ENCODE assay signal across 9 mouse cellular contexts in the genomic region with DNA sequence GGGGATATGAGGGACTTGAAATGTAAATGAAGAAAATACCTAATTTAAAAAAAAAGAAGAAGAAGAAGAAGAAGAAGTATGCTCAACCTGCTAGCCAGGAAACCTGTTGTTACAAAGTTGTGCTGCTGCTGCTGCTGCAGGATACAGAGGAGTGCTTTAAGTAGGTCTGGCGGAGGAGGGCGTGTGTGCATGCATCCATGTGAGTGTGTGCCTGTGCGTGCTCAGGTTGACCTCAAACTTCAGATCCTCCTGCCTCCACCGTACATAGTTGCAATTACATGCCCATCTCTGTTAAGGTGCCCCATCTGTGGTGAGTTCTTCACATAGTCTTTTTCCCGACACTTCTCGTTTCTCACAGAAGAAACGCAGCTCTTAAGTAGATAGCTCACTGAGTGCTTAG.
DNase-seq lines count a peak whose midpoint lies in the region; ATAC-seq and TF ChIP-seq lines count a peak whose summit lies in the region.
"Had no signal": no experiment of that assay in that cellular context is flagged by ENCODE, and none has a peak within 500 bp of the region (broad histone marks: within the 10 kb centered on the region; RNA-seq: fewer than 3 reads in every experiment).

No protein-coding gene starts in this region.

- no peak for TF ChIP-seq CTCF in intestine, postnatal 0 days (IDR thresholded peaks at IDR 0.05; ENCODE audit: low read depth)
- TF ChIP-seq CTCF in cerebellum, adult 2 months (IDR thresholded peaks at IDR 0.05; ENCODE audit: borderline replicate concordance, insufficient read depth, low read depth, low read length) = no peak

- H3K36me3 ChIP-seq in intestine, embryonic 15.5 days = no peaks in the 10 kb centered on the region
- H3K36me3 ChIP-seq in intestine, postnatal 0 days (ENCODE audit: control insufficient read depth, insufficient read depth) = no peaks in the 10 kb centered on the region
- no peaks in the 10 kb centered on the region for H3K36me3 ChIP-seq in embryonic facial prominence, embryonic 14.5 days (ENCODE audit: control insufficient read depth, insufficient read depth, low read length)
- no peaks in the 10 kb centered on the region for H3K36me3 ChIP-seq in forebrain, embryonic 16.5 days (ENCODE audit: control insufficient read depth, insufficient read depth)
- no peaks in the 10 kb centered on the region for H3K36me3 ChIP-seq in midbrain, embryonic 13.5 days
- H3K36me3 ChIP-seq: limb, embryonic 15.5 days had no signal

- H3K4me1 ChIP-seq in intestine, embryonic 15.5 days (replicated peaks) = 0 out of 2 replicates have a peak, but pooled peaks cover 4% of the 10 kb centered on the region
- no peaks in the 10 kb centered on the region for H3K4me1 ChIP-seq in intestine, postnatal 0 days (replicated peaks; ENCODE audit: control insufficient read depth, insufficient read depth, low read length)
- peaks cover 10% of the 10 kb centered on the region for H3K4me1 ChIP-seq in embryonic facial prominence, embryonic 14.5 days (ENCODE audit: control insufficient read depth, insufficient read depth, low read length)
- H3K4me1 ChIP-seq in forebrain, embryonic 16.5 days (replicated peaks; ENCODE audit: control insufficient read depth, insufficient read depth, low read length) = peaks cover 22% of the 10 kb centered on the region
- peaks cover 29% of the 10 kb centered on the region for H3K4me1 ChIP-seq in midbrain, embryonic 13.5 days (replicated peaks)
- no peaks in the 10 kb centered on the region for H3K4me1 ChIP-seq in cerebellum, adult 2 months (ENCODE audit: control insufficient read depth, insufficient read depth, low read length)

- no peak overlapping the region for H3K4me3 ChIP-seq in intestine, embryonic 15.5 days (replicated peaks)
- H3K4me3 ChIP-seq in intestine, postnatal 0 days (ENCODE audit: low read depth, low read length) = no peak overlapping the region
- 0 out of 2 replicates have a peak overlapping the region, but pooled peaks have one; percentile 45 for H3K4me3 ChIP-seq in embryonic facial prominence, embryonic 14.5 days (ENCODE audit: low read depth, low read length)
- no peak overlapping the region for H3K4me3 ChIP-seq in forebrain, embryonic 16.5 days (replicated peaks; ENCODE audit: low read length)
- H3K4me3 ChIP-seq in midbrain, embryonic 13.5 days (replicated peaks) = peak overlapping the region; percentile 36; the same call in 1 of the 2 replicates
- H3K4me3 ChIP-seq in cerebellum, adult 2 months (replicated peaks; ENCODE audit: insufficient read depth, low read depth, low read length) = no peak overlapping the region

- TF ChIP-seq POLR2A in cerebellum, adult 2 months (IDR thresholded peaks at IDR 0.05; ENCODE audit: borderline replicate concordance, insufficient read depth, low read length) = no peak

- no peaks in the 10 kb centered on the region for H3K9me3 ChIP-seq in intestine, embryonic 15.5 days
- no peaks in the 10 kb centered on the region for H3K9me3 ChIP-seq in intestine, postnatal 0 days (ENCODE audit: control insufficient read depth)
- H3K9me3 ChIP-seq in embryonic facial prominence, embryonic 14.5 days (ENCODE audit: control insufficient read depth, low read length) = no peaks in the 10 kb centered on the region
- no peaks in the 10 kb centered on the region for H3K9me3 ChIP-seq in forebrain, embryonic 16.5 days (ENCODE audit: control insufficient read depth, low read length)
- no peaks in the 10 kb centered on the region for H3K9me3 ChIP-seq in midbrain, embryonic 13.5 days
- H3K9me3 ChIP-seq: limb, embryonic 15.5 days had no signal

- peak overlapping the region; percentile 81 for H3K4me2 ChIP-seq in intestine, embryonic 15.5 days (replicated peaks)
- no peak overlapping the region for H3K4me2 ChIP-seq in intestine, postnatal 0 days (replicated peaks; ENCODE audit: low read depth)
- peak overlapping the region; percentile 86; the same call in 1 of the 2 replicates for H3K4me2 ChIP-seq in embryonic facial prominence, embryonic 14.5 days (ENCODE audit: low read depth, low read length)
- H3K4me2 ChIP-seq in forebrain, embryonic 16.5 days (ENCODE audit: low read length) = peak overlapping the region; percentile 69
- peak overlapping the region; percentile 63 for H3K4me2 ChIP-seq in midbrain, embryonic 13.5 days (replicated peaks)

- H3K9ac ChIP-seq in intestine, embryonic 15.5 days = no peak overlapping the region
- no peak overlapping the region for H3K9ac ChIP-seq in intestine, postnatal 0 days (ENCODE audit: low read depth, low read length)
- H3K9ac ChIP-seq in embryonic facial prominence, embryonic 14.5 days (ENCODE audit: low read depth, low read length) = no peak overlapping the region
- H3K9ac ChIP-seq in forebrain, embryonic 16.5 days (replicated peaks; ENCODE audit: low read depth, low read length) = peak overlapping the region; percentile 53; the same call in 1 of the 2 replicates
- H3K9ac ChIP-seq in midbrain, embryonic 13.5 days (replicated peaks) = peak overlapping the region; percentile 67; the same call in 1 of the 2 replicates
- H3K9ac ChIP-seq: limb, embryonic 15.5 days had no signal

- no peak overlapping the region for H3K27ac ChIP-seq in intestine, embryonic 15.5 days
- no peak overlapping the region for H3K27ac ChIP-seq in intestine, postnatal 0 days (ENCODE audit: low read depth, low read length)
- H3K27ac ChIP-seq in embryonic facial prominence, embryonic 14.5 days (replicated peaks; ENCODE audit: low read depth, low read length) = no peak overlapping the region
- H3K27ac ChIP-seq in forebrain, embryonic 16.5 days (ENCODE audit: low read length) = peak overlapping the region; percentile 70
- peak overlapping the region; percentile 72; the same call in 1 of the 2 replicates for H3K27ac ChIP-seq in midbrain, embryonic 13.5 days
- no peak overlapping the region for H3K27ac ChIP-seq in cerebellum, adult 2 months (ENCODE audit: insufficient read depth, low read length)
- H3K27ac ChIP-seq: limb, embryonic 15.5 days had no signal

- no peak for DNase-seq in embryonic facial prominence, embryonic 14.5 days (ENCODE audit: low spot score)
- no peak for DNase-seq in cerebellum, adult 2 months
- DNase-seq in urinary bladder, postnatal 10 days (ENCODE audit: low spot score) = no peak
- DNase-seq in cerebellum, postnatal 14 days = no peak

- ATAC-seq in intestine, embryonic 15.5 days = no peak
- ATAC-seq in intestine, postnatal 0 days = no peak
- no peak for ATAC-seq in embryonic facial prominence, embryonic 14.5 days (ENCODE audit: low read depth)
- ATAC-seq in forebrain, embryonic 16.5 days = no peak
- peak; percentile 25 for ATAC-seq in midbrain, embryonic 13.5 days

- H3K27me3 ChIP-seq in intestine, embryonic 15.5 days (replicated peaks) = no peaks in the 10 kb centered on the region
- H3K27me3 ChIP-seq in intestine, postnatal 0 days (replicated peaks; ENCODE audit: control insufficient read depth, insufficient read depth, low read length) = no peaks in the 10 kb centered on the region
- no peaks in the 10 kb centered on the region for H3K27me3 ChIP-seq in embryonic facial prominence, embryonic 14.5 days (replicated peaks; ENCODE audit: control insufficient read depth, insufficient read depth, low read length)
- H3K27me3 ChIP-seq in forebrain, embryonic 16.5 days (replicated peaks; ENCODE audit: control insufficient read depth, insufficient read depth, low read length) = 0 out of 2 replicates have a peak, but pooled peaks cover 3% of the 10 kb centered on the region
- H3K27me3 ChIP-seq in midbrain, embryonic 13.5 days = no peaks in the 10 kb centered on the region
- no peaks in the 10 kb centered on the region for H3K27me3 ChIP-seq in cerebellum, adult 2 months (ENCODE audit: control insufficient read depth, insufficient read depth, low read length)
- H3K27me3 ChIP-seq: limb, embryonic 15.5 days had no signal

- 64% methylated on average over 7 of the region's 7 CpGs for WGBS in intestine, embryonic 15.5 days
- WGBS in intestine, postnatal 0 days = 66% methylated on average over 7 of the region's 7 CpGs
- 51% methylated on average over 7 of the region's 7 CpGs for WGBS in embryonic facial prominence, embryonic 14.5 days
- 53% methylated on average over 7 of the region's 7 CpGs for WGBS in forebrain, embryonic 16.5 days
- 63% methylated on average over 7 of the region's 7 CpGs for WGBS in midbrain, embryonic 13.5 days
- WGBS in cerebellum, adult 2 months = 75% methylated on average over 7 of the region's 7 CpGs

Comparison
In these comparisons a context has a peak if more than half of its experiments do, and no peak if none do; other contexts are left out.
1. H3K27ac ChIP-seq: peak in forebrain, embryonic 16.5 days (single experiment) and midbrain, embryonic 13.5 days (single experiment); none in intestine, embryonic 15.5 days (single experiment), intestine, postnatal 0 days (single experiment), embryonic facial prominence, embryonic 14.5 days (single experiment) and cerebellum, adult 2 months (single experiment).
2. H3K4me3 ChIP-seq: peak in embryonic facial prominence, embryonic 14.5 days (single experiment) and midbrain, embryonic 13.5 days (single experiment); none in intestine, embryonic 15.5 days (single experiment), intestine, postnatal 0 days (single experiment), forebrain, embryonic 16.5 days (single experiment) and cerebellum, adult 2 months (single experiment).
3. H3K9ac ChIP-seq: peak in forebrain, embryonic 16.5 days (single experiment) and midbrain, embryonic 13.5 days (single experiment); none in intestine, embryonic 15.5 days (single experiment), intestine, postnatal 0 days (single experiment) and embryonic facial prominence, embryonic 14.5 days (single experiment).